Mouse (Mus musculus): Measurements from ENCODE around the gene Ddx39b.

DNA sequence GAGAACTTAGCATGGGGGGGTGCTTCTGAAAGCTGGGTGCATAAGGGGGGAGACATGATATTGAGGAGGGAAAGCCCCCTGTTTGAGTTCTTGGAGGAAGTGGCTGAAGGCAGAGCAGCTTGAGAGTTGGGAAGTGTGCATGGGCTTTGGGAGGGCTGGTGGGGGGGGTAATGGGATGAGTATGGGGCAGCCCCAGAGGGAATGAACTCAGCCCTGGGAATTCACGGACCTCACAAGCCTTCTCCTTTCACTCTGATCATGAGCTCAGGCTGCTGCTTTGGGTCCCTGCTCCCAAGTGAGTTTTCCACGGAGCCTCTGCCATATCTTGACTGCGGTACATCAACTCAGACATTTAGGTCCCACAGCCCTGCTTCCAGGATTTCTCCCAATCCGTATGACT, 39.1 kb upstream of the Ddx39b start:
- no peak for TF ChIP-seq GATA1 (IDR thresholded peaks at IDR 0.05; ENCODE audit: borderline replicate concordance, low read length)
- TF ChIP-seq FLI1 (IDR thresholded peaks at IDR 0.05; ENCODE audit: low read length), result no peak

Data from megakaryocyte, embryonic 14.5 days (primary cell).